Mouse (Mus musculus): ENCODE measurements around the gene Radil. TPM values are rescaled to one million over a fixed set of nuclear protein-coding genes. Genes with fewer than 3 reads are reported as not detected.

Radil gene
- not detected for polyA plus RNA-seq (2014; fragmentation: Illumina TruSeq; extraction: RNeasy Lipid Tissue Mini Kit (QIAGEN cat#74804); ENCODE audit: low read depth, low replicate concordance)

DNA sequence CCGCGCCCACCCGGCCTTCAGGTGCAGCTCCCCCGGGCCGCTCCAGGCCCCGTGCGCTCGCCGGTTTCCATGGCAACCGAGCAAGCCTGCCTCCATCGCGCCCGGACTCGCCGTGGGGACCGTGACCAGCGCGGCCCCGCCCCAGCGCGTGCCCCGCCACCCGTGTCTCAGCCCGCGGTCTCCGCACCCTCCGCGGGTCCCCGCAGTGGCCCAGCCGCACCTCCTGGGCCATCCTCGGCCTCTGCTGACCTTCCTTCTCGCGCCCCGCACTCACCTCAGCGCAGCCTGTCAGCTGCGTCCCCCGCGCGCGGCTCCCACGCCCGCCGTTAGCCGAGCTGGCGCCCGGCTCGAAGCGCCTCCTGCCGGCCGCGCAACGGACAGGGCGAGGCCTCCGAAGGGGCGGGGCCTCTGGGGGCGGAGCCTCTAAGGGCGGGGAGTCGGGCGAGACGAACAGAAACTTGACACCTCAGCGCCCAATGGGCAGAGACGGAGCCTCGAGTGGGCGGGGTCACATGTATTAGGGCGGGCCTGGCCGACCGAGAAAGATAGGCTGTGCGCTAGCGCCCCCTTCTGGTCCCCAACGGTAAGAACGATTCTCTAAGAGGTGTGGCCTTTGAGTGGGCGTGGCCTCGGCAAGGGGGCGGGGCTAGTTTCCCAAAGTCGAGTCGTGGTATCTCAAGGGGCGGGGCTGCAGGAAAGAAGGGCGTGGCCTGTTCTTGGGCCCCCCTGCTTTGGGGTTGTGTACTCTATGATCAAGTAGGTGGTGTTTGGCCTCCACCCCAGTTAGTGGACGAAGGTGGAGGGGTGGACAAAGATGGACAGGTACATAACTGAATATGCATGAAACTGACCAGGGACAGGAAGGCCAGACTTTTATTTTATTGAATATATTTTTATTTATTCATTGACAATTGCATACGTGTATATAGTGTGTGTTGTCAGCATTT lies at the start of gene Radil:
Gene Radil (minus strand): TSS at position 393 of the 947 bp plus-strand sequence.

DNA sequence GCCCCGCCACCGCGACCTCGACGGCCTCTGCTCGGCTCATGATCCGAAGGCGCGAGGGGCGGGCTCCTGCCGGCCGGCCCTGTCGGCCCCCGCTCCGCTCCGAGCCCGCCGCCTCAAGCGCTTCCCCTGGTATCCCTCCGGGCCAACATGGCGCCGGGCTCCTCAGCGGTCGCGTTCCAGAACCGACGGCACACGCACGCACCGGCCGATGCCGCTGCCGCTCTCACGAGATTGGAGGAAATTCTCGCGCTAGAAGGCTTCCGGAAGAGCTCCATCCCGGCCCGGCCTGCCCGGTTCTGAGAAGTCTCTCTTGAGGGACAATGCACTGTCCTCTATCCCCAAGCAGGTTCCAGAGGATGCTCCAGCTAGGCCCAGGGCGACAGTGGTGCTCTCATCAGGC lies 21.0 kb downstream of the Radil start, which contains the start of gene Papolb:
Gene Papolb (minus strand): TSS at position 162 of the 400 bp plus-strand sequence.

GRCm38 (mm10) chr5:142463461-142464454 lies 87.1 kb downstream of the Radil start, which contains the start of gene Ap5z1:
Gene Ap5z1 (plus strand): TSS chr5:142463944.

Other genes with a start within 250 kb of the Radil start
- gene Foxk1, start 149.6 kb downstream of the Radil start, polyA plus RNA-seq (2014; fragmentation: Illumina TruSeq; extraction: RNeasy Lipid Tissue Mini Kit (QIAGEN cat#74804); ENCODE audit: low read depth, low replicate concordance): 3.8 TPM
- 0.23 TPM for gene Ap5z1, start 87.2 kb downstream of the Radil start, polyA plus RNA-seq (2014; fragmentation: Illumina TruSeq; extraction: RNeasy Lipid Tissue Mini Kit (QIAGEN cat#74804); ENCODE audit: low read depth, low replicate concordance)
- gene Papolb, start 21.0 kb downstream of the Radil start, polyA plus RNA-seq (2014; fragmentation: Illumina TruSeq; extraction: RNeasy Lipid Tissue Mini Kit (QIAGEN cat#74804); ENCODE audit: low read depth, low replicate concordance): 0.17 TPM
- 33.8 TPM for gene Mmd2, start 57.7 kb upstream of the Radil start, polyA plus RNA-seq (2014; fragmentation: Illumina TruSeq; extraction: RNeasy Lipid Tissue Mini Kit (QIAGEN cat#74804); ENCODE audit: low read depth, low replicate concordance)
- 24.3 TPM for gene Wipi2, start 76.6 kb upstream of the Radil start, polyA plus RNA-seq (2014; fragmentation: Illumina TruSeq; extraction: RNeasy Lipid Tissue Mini Kit (QIAGEN cat#74804); ENCODE audit: low read depth, low replicate concordance)
- 2.7 TPM for gene Slc29a4, start 141.4 kb upstream of the Radil start, polyA plus RNA-seq (2014; fragmentation: Illumina TruSeq; extraction: RNeasy Lipid Tissue Mini Kit (QIAGEN cat#74804); ENCODE audit: low read depth, low replicate concordance)

Measured in adrenal gland, adult 10 weeks (tissue).